Mouse (Mus musculus) forebrain, embryonic 14.5 days (tissue): ENCODE measurements at regions not wholly inside any gene's neighbourhood (a gene's known extent, or its start where the extent isn't known, plus 50 kb on each side); places are given as distances from the start of the nearest gene placed in this dataset.
A peak's percentile ranks its signal among the peaks of the same experiment; 100 is the strongest.

Experiments
- ATAC-seq: fragments of 200-750 bp; cut with Nextera tagmentation; 2 replicates; pipeline ENCODE4 v1.8.0; 2017; ENCODE audit warnings: mild to moderate bottlenecking, moderate library complexity
- DNase-seq: peaks from one replicate; pipeline ENCODE4 v3.0.0-alpha.2; 2015; ENCODE audit warnings: low spot score
- H3K27ac ChIP-seq: fragments of 300-500 bp; sonication (generic); 2 replicates; pipeline ENCODE4 v1.5.1; 2014; ENCODE audit warnings: low read depth, mild to moderate bottlenecking, control low read depth, low read length, moderate library complexity
- H3K27me3 ChIP-seq: fragments of 300-500 bp; sonication (generic); replicated peaks from 2 replicates; pipeline ENCODE4 v1.6.1; 2014; ENCODE audit warnings: low read length, control low read depth, mixed read lengths; ENCODE audit not compliant: control insufficient read depth, insufficient read depth
- H3K36me3 ChIP-seq: fragments of 300-500 bp; sonication (generic); 2 replicates; pipeline ENCODE4 v1.6.1; 2014; ENCODE audit warnings: low read length, control low read depth; ENCODE audit not compliant: control insufficient read depth, insufficient read depth
- H3K4me1 ChIP-seq: fragments of 300-500 bp; sonication (generic); 2 replicates; pipeline ENCODE4 v1.6.1; 2014; ENCODE audit warnings: antibody characterized with exemption, low read length, control low read depth; ENCODE audit not compliant: control insufficient read depth, insufficient read depth
- H3K4me2 ChIP-seq: fragments of 300-500 bp; sonication (generic); 2 replicates; pipeline ENCODE4 v1.6.1; 2014; ENCODE audit warnings: mild to moderate bottlenecking, control low read depth, low read length
- H3K4me3 ChIP-seq: fragments of 300-500 bp; sonication (generic); 2 replicates; pipeline ENCODE4 v1.5.1; 2014; ENCODE audit warnings: low read depth, low read length, control low read depth
- H3K9ac ChIP-seq: fragments of 300-500 bp; sonication (generic); 2 replicates; pipeline ENCODE4 v1.6.1; 2014; ENCODE audit warnings: mild to moderate bottlenecking, low read length, control low read depth, moderate library complexity
- H3K9me3 ChIP-seq: fragments of 300-500 bp; sonication (generic); replicated peaks from 2 replicates; pipeline ENCODE4 v1.6.1; 2016; ENCODE audit warnings: low read length, control low read depth, mixed read lengths; ENCODE audit not compliant: control insufficient read depth
- WGBS: fragments of 180-500 bp; shearing (Covaris S2); extraction: QIAGEN DNeasy Blood & Tissue Kit; methylation state at CpG from one replicate; pipeline ENCODE4 v1.1.7; 2014; 5-methylcytosine and 5-hydroxymethylcytosine counted together

DNA sequence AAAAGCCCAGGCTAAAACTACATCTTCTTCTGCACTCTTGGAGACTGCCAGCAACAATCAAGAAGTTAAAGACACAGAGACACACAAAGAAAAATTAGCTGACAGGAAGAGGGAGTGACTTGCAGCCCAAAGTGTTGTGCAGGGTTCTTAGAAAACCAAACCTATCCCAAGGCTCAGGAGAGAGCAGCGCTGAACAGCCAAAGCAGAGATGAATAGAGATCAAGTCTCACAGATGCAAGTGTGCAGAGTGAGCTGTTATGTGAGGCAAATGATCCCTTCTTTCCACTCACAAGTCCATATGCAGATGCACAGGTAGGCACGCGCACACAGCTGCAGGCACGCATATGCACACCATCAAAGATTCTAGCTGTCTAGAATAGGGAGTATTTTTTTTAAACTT lies 318.0 kb upstream of the Npvf start:
- H3K9me3 ChIP-seq, result no peaks in the 10 kb centered on the region
- ATAC-seq (no peak), DNase-seq (no peak)
- WGBS, result 91% methylated on average over 4 of the region's 4 CpGs
- H3K36me3 ChIP-seq, result no peaks in the 10 kb centered on the region
- H3K4me2 ChIP-seq, result no peak overlapping the region
- no peak overlapping the region for H3K4me3 ChIP-seq
- H3K4me1 ChIP-seq, result peaks cover 3% of the 10 kb centered on the region; the same call in 1 of the 2 replicates
- no peak overlapping the region for H3K9ac ChIP-seq
- no peaks in the 10 kb centered on the region for H3K27me3 ChIP-seq
- no peak overlapping the region for H3K27ac ChIP-seq

DNA sequence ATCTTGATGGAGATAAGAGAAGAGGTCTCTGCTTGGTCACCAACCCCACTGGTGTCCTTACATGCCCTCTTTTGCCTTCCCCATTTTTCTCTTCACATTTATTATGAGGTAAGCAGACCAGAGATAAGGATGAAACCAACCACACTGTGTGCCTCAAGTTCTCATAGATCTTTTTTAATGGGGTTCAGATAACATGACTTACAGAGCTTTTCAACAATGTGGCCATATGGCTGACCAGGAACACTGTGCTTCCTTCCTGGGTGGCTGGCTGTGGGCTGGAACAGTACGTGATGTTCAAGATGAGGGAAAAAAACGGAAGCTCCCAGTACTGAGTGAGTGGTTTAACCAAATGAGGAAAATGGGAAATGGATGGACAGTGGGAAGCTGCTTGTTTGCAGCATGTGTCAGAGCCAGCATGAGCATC lies 319.0 kb upstream of the Npvf start:
- Histone ChIP-seq H3K4me3 (no peak overlapping the region), H3K4me2 (no peak overlapping the region), H3K27ac (no peak overlapping the region), H3K36me3 (no peaks in the 10 kb centered on the region), H3K9me3 (no peaks in the 10 kb centered on the region), H3K9ac (no peak overlapping the region), H3K4me1 (peaks cover 6% of the 10 kb centered on the region; the same call in 1 of the 2 replicates), H3K27me3 (no peaks in the 10 kb centered on the region)
- no peak for DNase-seq
- ATAC-seq, result no peak
- 91% methylated on average over 2 of the region's 2 CpGs for WGBS

DNA sequence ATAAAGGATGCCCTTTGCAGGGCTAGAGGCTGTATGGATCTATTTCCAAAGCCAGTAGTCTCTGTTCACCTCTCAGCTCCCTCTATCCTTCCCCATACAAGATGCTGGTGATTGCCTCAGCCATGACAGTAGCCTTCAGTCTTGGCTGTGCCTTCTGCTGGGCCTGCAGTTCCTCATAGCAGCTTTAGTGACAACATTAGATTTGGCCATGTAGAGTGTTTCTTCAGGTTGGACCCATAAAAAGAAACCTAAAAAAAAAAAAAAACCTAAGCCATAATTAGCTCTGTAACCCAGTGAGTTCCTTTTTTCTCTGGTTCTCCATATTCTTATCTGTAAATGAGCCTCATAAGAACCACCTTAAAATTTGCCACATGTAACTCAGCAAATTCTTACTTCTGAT lies 319.6 kb upstream of the Npvf start:
- Histone ChIP-seq H3K27me3 (no peaks in the 10 kb centered on the region), H3K9me3 (no peaks in the 10 kb centered on the region), H3K4me3 (no peak overlapping the region), H3K36me3 (no peaks in the 10 kb centered on the region), H3K4me1 (peaks cover 6% of the 10 kb centered on the region; the same call in 1 of the 2 replicates), H3K27ac (no peak overlapping the region), H3K9ac (no peak overlapping the region), H3K4me2 (no peak overlapping the region)
- DNase-seq (no peak), ATAC-seq (no peak)

DNA sequence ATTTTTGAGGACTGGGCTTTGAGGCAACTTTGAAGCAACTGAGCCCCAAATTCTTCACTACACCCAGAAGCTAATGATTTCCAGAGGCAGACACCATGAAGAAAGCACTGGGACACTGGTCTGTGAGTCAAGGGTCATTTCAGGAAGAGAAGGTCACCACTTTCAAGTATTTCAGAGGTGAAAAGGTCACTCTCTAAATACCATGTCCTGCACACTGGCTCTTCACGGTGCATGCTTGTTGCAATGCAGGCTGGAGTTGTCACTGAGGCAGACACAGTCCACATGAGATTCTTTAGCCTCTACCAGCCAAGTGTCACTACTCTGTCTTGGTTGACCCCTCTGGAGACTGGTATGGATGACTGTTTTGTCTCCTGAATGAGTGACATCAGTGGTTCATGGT lies 320.7 kb upstream of the Npvf start:
- WGBS, result 61% methylated on average over 1 of the region's 1 CpGs
- Histone ChIP-seq H3K4me1 (peaks cover 6% of the 10 kb centered on the region; the same call in 1 of the 2 replicates), H3K27ac (no peak overlapping the region), H3K4me2 (no peak overlapping the region), H3K36me3 (no peaks in the 10 kb centered on the region), H3K27me3 (no peaks in the 10 kb centered on the region), H3K9me3 (no peaks in the 10 kb centered on the region), H3K9ac (no peak overlapping the region), H3K4me3 (no peak overlapping the region)
- DNase-seq (no peak), ATAC-seq (no peak)

DNA sequence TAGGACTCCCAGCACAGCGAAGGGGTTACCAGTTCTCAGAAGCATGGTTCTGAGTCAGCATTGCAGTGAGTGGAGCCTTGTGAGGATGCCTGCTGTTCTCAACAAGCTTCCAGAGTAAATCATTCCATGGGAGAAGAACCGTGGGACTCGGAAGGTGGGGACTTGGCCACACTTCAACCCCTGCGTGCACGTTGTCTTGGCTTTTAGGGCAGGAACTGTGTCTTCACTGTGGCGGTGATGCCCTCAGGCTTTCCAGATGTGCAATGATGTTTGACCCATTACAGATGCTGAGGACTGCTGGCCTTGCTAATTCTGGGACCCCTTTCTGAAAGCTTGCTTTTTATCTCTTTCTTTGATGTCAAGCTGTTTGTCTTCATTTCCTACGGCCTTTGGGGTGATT lies 322.7 kb upstream of the Npvf start:
- Histone ChIP-seq H3K27ac (no peak overlapping the region), H3K4me3 (no peak overlapping the region), H3K9ac (no peak overlapping the region), H3K9me3 (no peaks in the 10 kb centered on the region), H3K36me3 (no peaks in the 10 kb centered on the region), H3K27me3 (no peaks in the 10 kb centered on the region), H3K4me2 (no peak overlapping the region), H3K4me1 (peaks cover 6% of the 10 kb centered on the region; the same call in 1 of the 2 replicates)
- WGBS, result 18% methylated on average over 7 of the region's 7 CpGs
- ATAC-seq (no peak), DNase-seq (no peak)

DNA sequence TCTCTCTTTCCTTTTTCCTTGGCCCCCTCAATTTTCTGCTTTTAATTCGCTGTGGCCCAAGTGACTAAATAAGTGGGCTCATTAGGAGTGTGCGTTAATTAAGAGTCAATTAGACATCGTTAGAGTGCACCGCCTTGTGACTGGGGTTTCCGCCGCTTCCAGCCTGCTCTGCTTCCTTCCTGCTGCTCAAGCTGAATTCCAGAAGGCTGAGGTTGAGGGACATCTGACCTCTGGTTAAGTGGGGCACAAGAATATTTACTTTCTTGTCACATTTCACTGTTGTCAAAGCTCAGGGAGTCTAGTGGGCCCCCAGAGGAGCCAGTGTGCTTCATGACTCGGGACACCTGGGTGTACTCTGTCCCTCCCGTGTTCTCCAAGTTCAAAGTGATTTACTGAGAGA lies 323.1 kb upstream of the Npvf start:
- ATAC-seq (no peak), DNase-seq (peak; percentile 40)
- WGBS, result 10% methylated on average over 8 of the region's 8 CpGs
- Histone ChIP-seq H3K27ac (no peak overlapping the region), H3K4me2 (no peak overlapping the region), H3K27me3 (no peaks in the 10 kb centered on the region), H3K4me1 (peaks cover 6% of the 10 kb centered on the region; the same call in 1 of the 2 replicates), H3K9me3 (no peaks in the 10 kb centered on the region), H3K36me3 (no peaks in the 10 kb centered on the region), H3K4me3 (no peak overlapping the region), H3K9ac (no peak overlapping the region)

DNA sequence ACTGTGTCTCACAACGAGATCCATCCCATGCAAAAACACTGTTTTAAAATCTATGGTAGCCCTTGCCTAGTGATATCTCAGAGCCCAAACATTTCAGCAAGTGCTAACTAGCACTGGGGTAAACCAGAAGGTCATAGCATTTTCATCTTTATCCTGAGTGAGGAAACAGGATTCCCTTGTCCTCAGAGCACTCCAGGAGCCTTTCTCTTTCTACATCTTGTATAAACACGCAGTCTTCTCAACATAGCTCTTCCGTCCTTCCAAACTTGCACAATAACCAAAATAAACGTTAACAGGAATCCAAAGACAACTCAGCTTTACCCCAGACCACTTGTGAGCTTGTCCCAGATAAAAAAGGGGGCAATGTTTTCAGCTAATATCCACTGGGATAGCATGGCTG lies 323.8 kb upstream of the Npvf start:
- Histone ChIP-seq H3K4me3 (no peak overlapping the region), H3K4me1 (peaks cover 6% of the 10 kb centered on the region; the same call in 1 of the 2 replicates), H3K9ac (no peak overlapping the region), H3K27ac (peak overlapping the region; percentile 27; the same call in 1 of the 2 replicates), H3K36me3 (no peaks in the 10 kb centered on the region), H3K27me3 (no peaks in the 10 kb centered on the region), H3K9me3 (no peaks in the 10 kb centered on the region), H3K4me2 (no peak overlapping the region)
- 78% methylated on average over 4 of the region's 4 CpGs for WGBS
- ATAC-seq (no peak), DNase-seq (no peak)

DNA sequence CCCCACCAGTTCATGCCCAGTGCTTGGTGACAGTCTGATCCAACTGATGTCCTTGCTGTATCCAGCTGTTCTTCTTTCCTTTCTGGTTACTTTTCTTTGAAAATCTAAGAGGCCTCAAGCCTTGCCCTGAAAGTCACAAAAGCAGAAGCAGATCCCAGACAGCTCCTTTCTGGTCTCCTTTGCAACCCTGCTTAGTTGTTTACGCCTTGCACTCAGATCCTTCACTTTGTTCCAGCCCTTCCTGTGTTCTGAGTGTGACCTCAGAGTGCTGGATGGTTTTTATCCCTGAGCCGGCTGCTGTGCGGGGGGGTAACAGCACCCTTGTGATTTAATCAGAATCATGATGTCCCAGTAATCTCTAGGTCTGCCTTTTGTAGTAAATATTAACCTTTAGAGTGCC lies 324.3 kb upstream of the Npvf start:
- Histone ChIP-seq H3K4me1 (peaks cover 6% of the 10 kb centered on the region; the same call in 1 of the 2 replicates), H3K27ac (peak overlapping the region; percentile 27; the same call in 1 of the 2 replicates), H3K4me3 (no peak overlapping the region), H3K9me3 (no peaks in the 10 kb centered on the region), H3K4me2 (no peak overlapping the region), H3K9ac (no peak overlapping the region), H3K27me3 (no peaks in the 10 kb centered on the region), H3K36me3 (no peaks in the 10 kb centered on the region)
- no peak for DNase-seq
- WGBS, result 42% methylated on average over 3 of the region's 3 CpGs
- no peak for ATAC-seq

DNA sequence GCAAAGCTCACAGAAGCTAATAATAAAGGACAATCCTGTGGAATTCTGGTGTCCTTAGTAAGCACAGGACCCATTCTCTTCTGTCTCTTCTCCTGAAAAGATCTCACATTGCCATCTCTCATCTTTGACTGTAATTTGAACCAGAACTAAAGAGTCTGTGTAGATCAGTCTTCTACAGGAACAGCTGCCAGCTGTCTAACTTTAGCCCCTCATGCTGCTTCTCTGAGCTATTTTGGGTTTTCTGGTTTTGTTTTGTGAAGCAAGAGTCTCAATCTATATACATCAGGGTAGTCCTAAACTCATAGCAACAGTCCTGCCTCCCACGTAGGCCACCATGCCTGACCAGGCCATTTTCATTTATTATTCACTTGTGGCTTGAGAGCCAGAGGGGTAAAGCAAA lies 325.5 kb upstream of the Npvf start:
- H3K9ac ChIP-seq, result no peak overlapping the region
- no peaks in the 10 kb centered on the region for H3K36me3 ChIP-seq
- 76% methylated on average over 1 of the region's 1 CpGs for WGBS
- H3K27ac ChIP-seq, result no peak overlapping the region
- H3K27me3 ChIP-seq, result no peaks in the 10 kb centered on the region
- no peak overlapping the region for H3K4me3 ChIP-seq
- peaks cover 14% of the 10 kb centered on the region for H3K4me1 ChIP-seq
- DNase-seq, result no peak
- no peak overlapping the region for H3K4me2 ChIP-seq
- no peaks in the 10 kb centered on the region for H3K9me3 ChIP-seq
- no peak for ATAC-seq
